Mouse (Mus musculus) CH12.LX (cell line): ENCODE results near the gene Scd4.

Source experiments
- CTCF ChIP-seq, 2 experiments: IDR thresholded peaks in 1 of 2; conservative IDR thresholded peaks in 1 of 2; 2 replicates each; pipeline ENCODE4 v1.5.1; 2011 to 2012; ENCODE audit warnings: low read depth in 2 of 2, low read length in 2 of 2, improper control_type of control experiment in 1 of 2, inconsistent platforms in 1 of 2, mild to moderate bottlenecking in 1 of 2, moderate library complexity in 1 of 2
- MXI1 ChIP-seq: IDR thresholded peaks from 2 replicates; pipeline ENCODE4 v1.6.1; 2011; ENCODE audit warnings: mild to moderate bottlenecking, low read depth, low read length, improper control_type of control experiment
- MYC ChIP-seq: IDR thresholded peaks from 2 replicates; pipeline ENCODE4 v1.6.1; 2011; ENCODE audit warnings: low read depth, mild to moderate bottlenecking, improper control_type of control experiment, low read length
- POLR2A ChIP-seq: IDR thresholded peaks from 2 replicates; pipeline ENCODE4 v1.6.1; 2011; ENCODE audit warnings: low read depth, mild to moderate bottlenecking, improper control_type of control experiment, low read length
- UBTF ChIP-seq: IDR thresholded peaks from 2 replicates; pipeline ENCODE4 v1.6.1; 2012; ENCODE audit warnings: low read depth, mild to moderate bottlenecking, inconsistent platforms, low read length, improper control_type of control experiment, moderate library complexity
- ZC3H11A ChIP-seq: IDR thresholded peaks from 2 replicates; pipeline ENCODE4 v1.6.1; 2012; ENCODE audit warnings: low read depth, mild to moderate bottlenecking, inconsistent platforms, low read length, improper control_type of control experiment
- ZNF384 ChIP-seq: IDR thresholded peaks from 2 replicates; pipeline ENCODE4 v1.6.1; 2012; ENCODE audit warnings: low read depth, low read length, improper control_type of control experiment, inconsistent platforms

- TF ChIP-seq CTCF (conservative IDR thresholded peaks at IDR 0.05 in 1 of 2, IDR thresholded peaks at IDR 0.05 in 1 of 2; ENCODE audit: low read depth in 2 of 2, low read length in 2 of 2) (no peak), POLR2A (peak; percentile 42; the same call in 1 of the 2 replicates), MXI1 (no peak; the same call in 1 of the 2 replicates), UBTF (no peak), ZNF384 (no peak), ZC3H11A (no peak), MYC (peak; percentile 70; the same call in 1 of the 2 replicates)
These were observed 61.1 kb downstream of the Scd4 start for GRCm38 (mm10) chr19:44393962-44394422.
